Mouse (Mus musculus): ENCODE measurements around the gene Camkmt. TPM values are rescaled to one million over a fixed set of nuclear protein-coding genes. Genes with fewer than 3 reads are reported as not detected.

Camkmt gene
- polyA plus RNA-seq, 2 experiments, result 0.77 to 3.0 TPM

GRCm38 (mm10) chr17:85473217-85473616 is 382.9 kb downstream of the Camkmt start:
- peaks cover 24% of the 10 kb centered on the region for H3K27me3 ChIP-seq (ENCODE audit: control insufficient read depth, insufficient read depth, low read length)
- WGBS (ENCODE audit: insufficient replicate concordance), result 5% methylated on average over 16 of the region's 16 CpGs
- H3K36me3 ChIP-seq (replicated peaks; ENCODE audit: control insufficient read depth, insufficient read depth, low read depth), result no peaks in the 10 kb centered on the region
- no peak overlapping the region for H3K9ac ChIP-seq (replicated peaks)
- no peaks in the 10 kb centered on the region for H3K4me1 ChIP-seq (replicated peaks; ENCODE audit: control insufficient read depth in 2 of 2, insufficient read depth in 2 of 2, low read length in 1 of 2)
- no peak overlapping the region for H3K4me2 ChIP-seq (ENCODE audit: low read depth)
- ATAC-seq (ENCODE audit: insufficient read depth) (no peak), DNase-seq (ENCODE audit: low read depth in 3 of 3, low spot score in 3 of 3) (no peak)
- no peak for TF ChIP-seq EP300 (IDR thresholded peaks at IDR 0.05; ENCODE audit: low read depth)
- no peak for TF ChIP-seq CTCF (IDR thresholded peaks at IDR 0.05; ENCODE audit: low read depth)
- no peak overlapping the region for H3K27ac ChIP-seq
- H3K9me3 ChIP-seq (ENCODE audit: control insufficient read depth, low read length), result no peaks in the 10 kb centered on the region
- H3K4me3 ChIP-seq (ENCODE audit: insufficient read depth in 1 of 2, low read depth in 2 of 2, low read length in 2 of 2), result no peak overlapping the region

GRCm38 (mm10) chr17:85473881-85474280 is 383.5 kb downstream of the Camkmt start:
- WGBS (ENCODE audit: insufficient replicate concordance), result 4% methylated on average over 8 of the region's 8 CpGs
- Histone ChIP-seq H3K27ac (no peak overlapping the region), H3K4me2 (ENCODE audit: low read depth) (no peak overlapping the region), H3K27me3 (ENCODE audit: control insufficient read depth, insufficient read depth, low read length) (peaks cover 24% of the 10 kb centered on the region), H3K4me1 (replicated peaks; ENCODE audit: control insufficient read depth in 2 of 2, insufficient read depth in 2 of 2, low read length in 1 of 2) (no peaks in the 10 kb centered on the region), H3K9me3 (ENCODE audit: control insufficient read depth, low read length) (no peaks in the 10 kb centered on the region), H3K4me3 (ENCODE audit: insufficient read depth in 1 of 2, low read depth in 2 of 2, low read length in 2 of 2) (no peak overlapping the region), H3K36me3 (replicated peaks; ENCODE audit: control insufficient read depth, insufficient read depth, low read depth) (no peaks in the 10 kb centered on the region), H3K9ac (replicated peaks) (no peak overlapping the region)
- ATAC-seq (ENCODE audit: insufficient read depth), result no peak
- no peak for TF ChIP-seq EP300 (IDR thresholded peaks at IDR 0.05; ENCODE audit: low read depth)
- no peak for TF ChIP-seq CTCF (IDR thresholded peaks at IDR 0.05; ENCODE audit: low read depth)
- no peak for DNase-seq (ENCODE audit: low read depth in 3 of 3, low spot score in 3 of 3)

GRCm38 (mm10) chr17:85481241-85481640 is 390.9 kb downstream of the Camkmt start:
- H3K4me1 ChIP-seq (replicated peaks; ENCODE audit: control insufficient read depth in 2 of 2, insufficient read depth in 2 of 2, low read length in 1 of 2), result no peaks in the 10 kb centered on the region
- H3K36me3 ChIP-seq (replicated peaks; ENCODE audit: control insufficient read depth, insufficient read depth, low read depth), result no peaks in the 10 kb centered on the region
- no peak overlapping the region for H3K4me3 ChIP-seq (ENCODE audit: insufficient read depth in 1 of 2, low read depth in 2 of 2, low read length in 2 of 2)
- no peaks in the 10 kb centered on the region for H3K9me3 ChIP-seq (ENCODE audit: control insufficient read depth, low read length)
- 81% methylated on average over 8 of the region's 8 CpGs for WGBS (ENCODE audit: insufficient replicate concordance)
- TF ChIP-seq CTCF (IDR thresholded peaks at IDR 0.05; ENCODE audit: low read depth) (no peak), EP300 (IDR thresholded peaks at IDR 0.05; ENCODE audit: low read depth) (no peak)
- no peak overlapping the region for H3K4me2 ChIP-seq (ENCODE audit: low read depth)
- DNase-seq (ENCODE audit: low read depth in 3 of 3, low spot score in 3 of 3), result no peak
- H3K9ac ChIP-seq (replicated peaks), result no peak overlapping the region
- no peak for ATAC-seq (ENCODE audit: insufficient read depth)
- H3K27me3 ChIP-seq (ENCODE audit: control insufficient read depth, insufficient read depth, low read length), result peaks cover 22% of the 10 kb centered on the region
- H3K27ac ChIP-seq, result no peak overlapping the region

GRCm38 (mm10) chr17:85483086-85483485 is 392.7 kb downstream of the Camkmt start:
- Histone ChIP-seq H3K9ac (replicated peaks) (no peak overlapping the region), H3K4me1 (replicated peaks; ENCODE audit: control insufficient read depth in 2 of 2, insufficient read depth in 2 of 2, low read length in 1 of 2) (no peaks in the 10 kb centered on the region), H3K36me3 (replicated peaks; ENCODE audit: control insufficient read depth, insufficient read depth, low read depth) (no peaks in the 10 kb centered on the region), H3K27me3 (ENCODE audit: control insufficient read depth, insufficient read depth, low read length) (peaks cover 38% of the 10 kb centered on the region), H3K9me3 (ENCODE audit: control insufficient read depth, low read length) (no peaks in the 10 kb centered on the region), H3K4me3 (ENCODE audit: insufficient read depth in 1 of 2, low read depth in 2 of 2, low read length in 2 of 2) (no peak overlapping the region), H3K4me2 (ENCODE audit: low read depth) (no peak overlapping the region), H3K27ac (no peak overlapping the region)
- TF ChIP-seq CTCF (IDR thresholded peaks at IDR 0.05; ENCODE audit: low read depth) (no peak), EP300 (IDR thresholded peaks at IDR 0.05; ENCODE audit: low read depth) (no peak)
- ATAC-seq (ENCODE audit: insufficient read depth), result no peak
- WGBS (ENCODE audit: insufficient replicate concordance), result 65% methylated on average over 5 of the region's 5 CpGs
- no peak for DNase-seq (ENCODE audit: low read depth in 3 of 3, low spot score in 3 of 3)

- DNase-seq (ENCODE audit: low read depth in 3 of 3, low spot score in 3 of 3) (no peak), ATAC-seq (ENCODE audit: insufficient read depth) (no peak)
- Histone ChIP-seq H3K36me3 (replicated peaks; ENCODE audit: control insufficient read depth, insufficient read depth, low read depth) (no peaks in the 10 kb centered on the region), H3K9me3 (ENCODE audit: control insufficient read depth, low read length) (no peaks in the 10 kb centered on the region), H3K27me3 (ENCODE audit: control insufficient read depth, insufficient read depth, low read length) (peaks cover 46% of the 10 kb centered on the region), H3K4me1 (replicated peaks; ENCODE audit: control insufficient read depth in 2 of 2, insufficient read depth in 2 of 2, low read length in 1 of 2) (no peaks in the 10 kb centered on the region), H3K27ac (no peak overlapping the region), H3K4me3 (ENCODE audit: insufficient read depth in 1 of 2, low read depth in 2 of 2, low read length in 2 of 2) (no peak overlapping the region), H3K9ac (replicated peaks) (no peak overlapping the region), H3K4me2 (ENCODE audit: low read depth) (no peak overlapping the region)
- TF ChIP-seq CTCF (IDR thresholded peaks at IDR 0.05; ENCODE audit: low read depth) (no peak), EP300 (IDR thresholded peaks at IDR 0.05; ENCODE audit: low read depth) (no peak)
- WGBS (ENCODE audit: insufficient replicate concordance), result 34% methylated on average over 8 of the region's 8 CpGs
These were observed 393.7 kb downstream of the Camkmt start for GRCm38 (mm10) chr17:85484015-85484414.
